Mouse (Mus musculus) layer of hippocampus, postnatal 36 days (tissue): ENCODE results near the gene Nuf2. TPM values are rescaled to one million over a fixed set of nuclear protein-coding genes. Genes with fewer than 3 reads are reported as not detected.
A peak's percentile ranks its signal among the peaks of the same experiment; 100 is the strongest.

Source experiments
- DNase-seq, 2 experiments: peaks; one replicate each; pipeline ENCODE4 v3.0.0; 2022
- total RNA-seq, 2 experiments: library from RNA; stranded (reverse); gene quantifications; 2 replicates each; pipeline ENCODE4 v1.2.3; 2021

Gene Nuf2
- total RNA-seq, 2 experiments from 2014 or later = 4.0 to 4.6 TPM

DNA sequence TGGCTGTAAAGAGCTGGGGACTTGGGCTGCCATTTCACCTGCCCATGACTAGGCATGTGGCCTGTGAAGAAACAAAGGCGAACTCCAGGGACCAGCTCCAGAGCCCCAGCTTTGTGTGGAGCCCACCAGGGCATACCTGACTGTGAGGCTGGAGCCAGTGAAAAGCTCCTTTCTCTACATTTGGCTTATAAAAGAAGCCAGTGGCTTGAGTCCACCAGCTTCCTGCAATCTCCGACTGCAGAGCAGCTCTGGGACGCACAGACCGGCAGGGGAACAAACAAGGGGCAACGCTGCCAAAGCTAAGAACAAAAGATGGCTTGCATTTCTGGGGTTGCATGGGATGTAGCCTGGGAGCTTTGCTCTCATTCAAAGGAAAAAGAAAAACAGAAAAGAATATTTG, 63.5 kb downstream of the Nuf2 start:
- DNase-seq = peak; percentile 16 to 54

GRCm38 (mm10) chr1:169462386-169463115, 68.7 kb downstream of the Nuf2 start:
- DNase-seq = peak; percentile 83 to 87

GRCm38 (mm10) chr1:169459071-169459782, 72.0 kb downstream of the Nuf2 start:
- DNase-seq = peak; percentile 30 to 38

Other genes starting within 250 kb of the Nuf2 start
- gene Rgs5, start 124.0 kb upstream of the Nuf2 start, total RNA-seq = 10 to 100 TPM; 48.0 to 52.8 TPM
- gene Rgs4, start 216.2 kb upstream of the Nuf2 start, total RNA-seq = 100 to 1,000 TPM; 122 to 147 TPM